ENCODE assay signal across 44 mouse cellular contexts in genomic region chr13:26719146-26719715, GRCm38 (mm10). TPM values are rescaled to one million over a fixed set of nuclear protein-coding genes. Genes with fewer than 3 reads are reported as not detected.
"Had no signal": no experiment of that assay in that cellular context is flagged by ENCODE, and none has a peak within 500 bp of the region (broad histone marks: within the 10 kb centered on the region; RNA-seq: fewer than 3 reads in every experiment).

No protein-coding gene starts in this region.

- H3K27ac ChIP-seq: heart, adult 2 months; heart, embryonic 10.5 days; heart, embryonic 13.5 days; heart, embryonic 15.5 days; hindbrain, embryonic 10.5 days; hindbrain, embryonic 12.5 days; hindbrain, embryonic 13.5 days; hindbrain, embryonic 14.5 days; hindbrain, embryonic 15.5 days; hindbrain, postnatal 0 days; intestine, embryonic 15.5 days; kidney, embryonic 15.5 days; kidney, postnatal 0 days; layer of hippocampus, adult 2 months had no signal

- H3K4me1 ChIP-seq: heart, embryonic 10.5 days; heart, embryonic 12.5 days; heart, embryonic 13.5 days; heart, embryonic 15.5 days; hindbrain, embryonic 10.5 days; hindbrain, embryonic 12.5 days; hindbrain, embryonic 13.5 days; hindbrain, embryonic 15.5 days; intestine, embryonic 15.5 days; kidney, embryonic 15.5 days had no signal

- DNase-seq: heart, adult 2 months; heart, postnatal 10 days; heart, postnatal 14 days; heart, postnatal 36 days; heart, postnatal 4 days; kidney, adult 11 months; kidney, adult 18-20 months; kidney, adult 2 months; kidney, adult 8-10 months; kidney, adult 9 months; kidney, postnatal 10 days; kidney, postnatal 14 days; kidney, postnatal 25 days; kidney, postnatal 36 days; kidney, postnatal 4 days; layer of hippocampus, adult 9-11 months; layer of hippocampus, postnatal 36 days had no signal

- H3K4me2 ChIP-seq: heart, embryonic 11.5 days; heart, embryonic 12.5 days; heart, embryonic 13.5 days; heart, embryonic 15.5 days; hindbrain, embryonic 12.5 days; hindbrain, embryonic 13.5 days; hindbrain, embryonic 14.5 days; hindbrain, embryonic 15.5 days; intestine, embryonic 15.5 days; kidney, embryonic 15.5 days had no signal

- H3K4me3 ChIP-seq: heart, adult 2 months; heart, embryonic 10.5 days; heart, embryonic 12.5 days; heart, embryonic 13.5 days; heart, embryonic 15.5 days; hindbrain, embryonic 10.5 days; hindbrain, embryonic 12.5 days; hindbrain, embryonic 13.5 days; hindbrain, embryonic 15.5 days; intestine, embryonic 15.5 days; kidney, embryonic 15.5 days; layer of hippocampus, adult 2 months had no signal

- H3K9ac ChIP-seq: heart, embryonic 12.5 days; heart, embryonic 13.5 days; heart, embryonic 15.5 days; hindbrain, embryonic 12.5 days; hindbrain, embryonic 13.5 days; hindbrain, embryonic 14.5 days; hindbrain, embryonic 15.5 days; intestine, embryonic 15.5 days; kidney, embryonic 15.5 days had no signal

- H3K27me3 ChIP-seq: heart, embryonic 12.5 days; heart, embryonic 13.5 days; heart, embryonic 15.5 days; hindbrain, embryonic 12.5 days; hindbrain, embryonic 13.5 days; hindbrain, embryonic 15.5 days; intestine, embryonic 15.5 days; kidney, embryonic 15.5 days had no signal

- H3K36me3 ChIP-seq: heart, embryonic 10.5 days; heart, embryonic 12.5 days; heart, embryonic 13.5 days; heart, embryonic 15.5 days; hindbrain, embryonic 10.5 days; hindbrain, embryonic 12.5 days; hindbrain, embryonic 13.5 days; hindbrain, embryonic 15.5 days; intestine, embryonic 15.5 days; kidney, embryonic 15.5 days had no signal

- H3K9me3 ChIP-seq: heart, embryonic 10.5 days; heart, embryonic 12.5 days; heart, embryonic 13.5 days; heart, embryonic 15.5 days; hindbrain, embryonic 10.5 days; hindbrain, embryonic 12.5 days; hindbrain, embryonic 13.5 days; hindbrain, embryonic 15.5 days; intestine, embryonic 15.5 days; kidney, embryonic 15.5 days had no signal

- ATAC-seq: hindbrain, embryonic 16.5 days; hindbrain, postnatal 0 days; inflammation-experienced regulatory T-cells, adult 6 months; intestine, embryonic 15.5 days; intestine, embryonic 16.5 days; intestine, postnatal 0 days had no signal

RNA-seq across cellular contexts. Expression of gene Hdgfl1, which starts 50.7 kb away (rescaled TPM):
- polyA plus RNA-seq: heart, adult 2 months; heart, embryonic 10.5 days; heart, embryonic 11.5 days; heart, embryonic 12.5 days; heart, embryonic 13.5 days; heart, embryonic 14.5 days; heart, embryonic 15.5 days; heart, embryonic 16.5 days; heart, postnatal 0 days; hindbrain, embryonic 10.5 days; hindbrain, embryonic 11.5 days; hindbrain, embryonic 12.5 days; hindbrain, embryonic 13.5 days; hindbrain, embryonic 14.5 days; hindbrain, embryonic 15.5 days; hindbrain, embryonic 16.5 days; hindbrain, postnatal 0 days; inflammation-experienced regulatory T-cells, adult 6 months; intestine, embryonic 14.5 days; intestine, embryonic 15.5 days; intestine, embryonic 16.5 days; intestine, postnatal 0 days; kidney, embryonic 14.5 days; kidney, embryonic 15.5 days; kidney, embryonic 16.5 days; kidney, postnatal 0 days; large intestine, adult 2 months had no signal
